Mouse (Mus musculus) adrenal gland (tissue): Measurements from ENCODE around the gene 4933427D14Rik.

ENCODE experiments used
- intact Hi-C: fragments of 180-260 bp; cut with DNase I; formaldehyde crosslinking; loops from one replicate; pipeline ENCODE4 v1.15.1; 2025

Gene 4933427D14Rik

DNA sequence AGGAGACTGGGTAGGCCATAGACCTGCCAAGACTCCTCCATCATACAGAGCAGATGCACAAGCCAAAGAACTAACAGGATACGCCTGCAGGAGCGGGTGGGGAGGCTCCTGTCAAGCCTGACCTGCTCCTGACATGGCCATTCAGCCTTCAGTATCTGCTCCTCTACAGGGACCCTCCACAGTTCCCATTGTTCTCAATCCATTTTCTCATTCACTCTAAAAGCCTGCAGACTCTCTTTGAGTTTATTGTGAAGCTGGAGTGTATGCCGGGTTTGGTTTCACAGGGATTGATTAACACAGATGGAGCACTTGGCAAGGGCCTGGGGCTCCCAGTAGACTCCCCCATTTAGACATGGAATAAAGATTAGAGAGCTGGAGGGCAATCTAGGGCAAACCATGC lies 59.3 kb downstream of the 4933427D14Rik start:
- intact Hi-C loops: no loop called here

GRCm38 (mm10) chr11:72145877-72146248 lies 61.4 kb downstream of the 4933427D14Rik start:
- intact Hi-C loops: no loop called here

GRCm38 (mm10) chr11:72145182-72145876 lies 61.9 kb downstream of the 4933427D14Rik start:
- intact Hi-C loops: no loop called here

- intact Hi-C loops: loop anchor here (2.0 kb wide), 1 partner anchor 90 kb away; no protein-coding TSS in a partner anchor
These were observed 64.4 kb downstream of the 4933427D14Rik start for GRCm38 (mm10) chr11:72142889-72143288.

- intact Hi-C loops: no loop called here
These were observed 67.1 kb downstream of the 4933427D14Rik start for GRCm38 (mm10) chr11:72140198-72140597.

- intact Hi-C loops: no loop called here
These were observed 70.9 kb downstream of the 4933427D14Rik start for GRCm38 (mm10) chr11:72136231-72136982.

DNA sequence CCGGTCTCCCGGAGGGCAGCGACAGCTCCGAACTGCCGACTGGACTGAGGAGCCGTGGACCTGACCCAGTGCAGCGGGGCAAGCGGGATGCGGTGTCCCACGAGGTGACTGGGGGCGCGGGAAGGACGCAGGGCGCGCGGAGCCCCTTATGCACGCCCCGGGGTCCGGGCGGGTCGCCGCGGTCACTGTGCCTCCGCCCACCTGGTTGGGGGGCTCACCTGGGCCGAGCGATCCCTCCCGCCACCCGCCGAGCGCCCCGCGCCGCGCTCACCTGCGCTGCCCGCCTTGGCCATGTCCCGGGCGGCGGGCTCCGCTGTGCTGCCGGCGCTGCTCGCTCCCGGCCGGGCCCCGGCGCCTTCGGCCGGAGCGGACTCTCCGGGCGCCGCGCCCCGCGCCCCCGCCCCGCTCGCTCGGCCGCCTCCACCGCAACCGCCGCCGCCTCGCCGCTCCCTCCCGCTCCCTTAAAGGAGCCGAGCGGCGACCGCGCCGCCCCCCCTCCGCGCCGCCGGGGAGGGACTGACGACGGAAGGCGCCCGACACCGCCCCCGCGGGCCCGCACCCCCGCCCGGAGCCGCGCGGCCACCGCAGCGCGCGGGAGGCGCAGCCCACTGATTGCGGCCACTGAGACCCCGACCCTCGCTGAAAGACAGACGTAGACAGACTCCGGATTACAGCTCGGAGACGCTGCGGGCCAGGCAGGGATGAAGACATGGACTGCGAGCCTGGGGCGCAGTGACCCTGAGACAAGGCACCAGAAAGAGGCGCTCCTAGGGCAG lies 71.7 kb downstream of the 4933427D14Rik start, which contains the start of gene Pitpnm3:
TSS of gene Pitpnm3 (minus strand) at position 396 of the 776 bp plus-strand sequence.
- intact Hi-C loops: no loop called here

- intact Hi-C loops: no loop called here
These were observed 72.5 kb downstream of the 4933427D14Rik start for GRCm38 (mm10) chr11:72134536-72135382.

GRCm38 (mm10) chr11:72133075-72133474 lies 74.2 kb downstream of the 4933427D14Rik start:
- intact Hi-C loops: no loop called here

GRCm38 (mm10) chr11:72132266-72132665 lies 75.0 kb downstream of the 4933427D14Rik start:
- intact Hi-C loops: no loop called here

- intact Hi-C loops: no loop called here
These were observed 75.6 kb downstream of the 4933427D14Rik start for GRCm38 (mm10) chr11:72131697-72132096.

DNA sequence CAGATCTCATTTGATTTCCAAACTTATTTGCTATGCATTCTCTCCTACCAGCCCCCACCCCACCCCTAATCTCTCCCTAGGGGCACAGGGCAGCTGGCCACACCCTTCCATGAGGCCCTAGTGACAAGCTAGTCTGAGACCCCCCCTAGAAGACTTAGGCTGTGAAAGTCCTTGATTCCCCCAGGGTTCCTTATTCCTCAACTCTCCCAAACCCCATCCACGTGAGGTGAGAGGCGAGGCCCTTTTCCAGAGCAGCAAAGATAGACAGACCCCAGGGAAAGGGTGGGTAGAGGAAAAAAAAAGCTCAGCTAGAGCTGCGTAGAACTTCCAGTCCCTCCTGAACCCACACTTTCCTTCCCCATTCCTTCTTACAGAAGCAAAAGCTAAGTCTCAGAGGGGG lies 76.4 kb downstream of the 4933427D14Rik start:
- intact Hi-C loops: no loop called here

DNA sequence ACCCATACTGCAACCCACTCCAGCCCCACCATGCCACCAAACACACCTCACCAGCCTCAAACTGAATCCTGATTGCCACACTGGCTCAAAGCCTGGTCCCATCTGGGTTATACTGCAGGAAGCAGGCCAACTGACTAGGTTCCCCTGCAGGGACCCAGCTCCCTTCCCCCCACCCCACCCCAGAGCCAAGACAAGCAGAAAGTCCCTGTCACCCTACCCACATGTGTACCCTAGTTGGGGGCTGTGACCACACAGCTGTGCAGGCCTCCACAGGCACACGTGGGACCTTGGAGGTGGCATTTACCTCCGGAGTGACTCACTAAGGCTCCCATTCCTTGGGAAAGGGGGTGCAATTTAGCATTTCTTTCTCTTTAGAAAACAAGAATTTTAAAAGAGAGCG lies 76.8 kb downstream of the 4933427D14Rik start:
- intact Hi-C loops: no loop called here

GRCm38 (mm10) chr11:72130021-72130420 lies 77.2 kb downstream of the 4933427D14Rik start:
- intact Hi-C loops: no loop called here

DNA sequence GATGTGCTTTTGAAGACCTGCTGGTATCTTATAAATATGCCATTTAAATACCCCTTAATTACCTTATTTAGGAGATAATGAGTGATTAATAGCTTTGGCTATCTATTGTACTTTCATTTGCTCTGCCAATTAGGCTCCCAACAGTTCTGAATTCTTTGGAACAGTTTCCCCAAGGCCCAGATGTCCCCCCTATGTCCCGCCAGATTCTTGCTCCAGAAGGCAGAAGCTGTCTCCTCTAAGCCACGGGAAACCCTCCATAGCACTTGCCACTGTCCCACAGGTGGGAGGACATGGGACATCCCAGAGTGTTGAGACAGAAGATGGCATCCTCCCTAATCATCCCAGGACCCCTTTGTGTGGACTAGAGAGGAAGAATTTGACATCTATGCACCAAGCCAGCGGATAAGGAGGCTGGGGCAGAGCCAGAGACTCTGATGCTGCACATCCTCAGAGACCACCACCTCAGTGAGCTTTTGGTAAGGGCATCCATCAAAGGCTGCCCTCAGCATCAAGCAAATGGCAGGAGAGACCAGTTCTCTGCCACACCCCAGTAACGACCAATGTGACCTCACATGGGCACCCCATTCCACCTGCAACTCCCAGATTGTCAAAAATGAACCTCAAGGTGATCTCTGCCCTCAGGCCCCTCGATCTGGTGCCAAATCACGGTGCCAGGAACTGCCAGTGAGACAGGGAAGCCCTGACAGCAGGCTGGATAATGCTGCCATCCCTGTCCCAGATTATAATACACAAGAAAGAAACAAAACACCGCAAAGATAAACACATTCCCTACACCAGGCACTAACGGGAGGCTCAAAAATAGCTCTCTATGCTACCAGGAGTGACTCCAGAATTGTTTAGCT lies 78.0 kb downstream of the 4933427D14Rik start:
- intact Hi-C loops: no loop called here

GRCm38 (mm10) chr11:72127450-72128189 lies 79.6 kb downstream of the 4933427D14Rik start:
- intact Hi-C loops: no loop called here

DNA sequence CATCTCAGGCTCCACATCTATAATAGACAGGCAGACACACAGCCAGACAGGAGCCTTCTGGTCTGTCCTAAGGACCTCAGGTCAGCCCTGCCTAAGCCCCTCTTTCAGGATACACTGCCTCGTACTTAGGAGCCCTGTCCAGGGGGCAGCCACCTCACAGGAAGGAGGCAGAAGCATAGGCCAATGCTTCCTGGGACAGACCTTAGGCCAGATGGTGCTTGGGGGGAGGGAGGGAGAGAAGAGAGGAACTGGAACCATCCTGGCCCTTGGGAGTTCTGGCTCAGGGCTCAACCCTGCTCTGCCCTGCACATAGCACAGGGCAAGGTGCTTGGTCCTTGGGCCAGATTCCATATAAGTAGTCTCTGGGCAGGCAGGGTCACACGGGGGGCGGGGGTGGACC lies 81.5 kb downstream of the 4933427D14Rik start:
- intact Hi-C loops: no loop called here

GRCm38 (mm10) chr11:72123531-72123930 lies 83.7 kb downstream of the 4933427D14Rik start:
- intact Hi-C loops: no loop called here

DNA sequence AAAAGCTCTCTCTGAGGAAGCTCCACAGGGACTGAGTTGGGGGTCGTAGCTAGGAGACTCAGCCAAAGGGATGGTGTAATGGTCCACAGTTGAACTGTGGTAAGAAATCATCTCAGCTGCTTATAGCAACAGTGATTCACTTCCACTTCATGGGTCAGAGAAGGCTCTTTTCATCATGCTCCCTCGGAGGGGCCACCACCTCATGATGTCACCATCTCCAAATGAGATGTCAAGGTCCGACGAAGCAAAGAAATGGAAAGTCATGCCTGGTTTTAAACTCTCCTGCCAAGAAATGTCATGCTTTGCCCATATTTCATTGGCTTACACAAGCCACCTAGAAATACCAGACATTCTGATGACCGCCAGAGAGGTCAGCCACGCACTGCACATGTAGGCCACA lies 86.9 kb downstream of the 4933427D14Rik start:
- intact Hi-C loops: no loop called here
